Mouse (Mus musculus) heart, adult 2 months (tissue): ENCODE measurements at regions not wholly inside any gene's neighbourhood (a gene's known extent, or its start where the extent isn't known, plus 50 kb on each side); places are given as distances from the start of the nearest gene placed in this dataset.

Experiments
- DNase-seq, 2 experiments: peaks; one replicate each; pipeline ENCODE4 v3.0.0; 2021
- H3K27ac ChIP-seq: fragments of 200-600 bp; 2 replicates; pipeline ENCODE4 v1.8.1; 2022
- H3K27me3 ChIP-seq: fragments of 200-500 bp; 2 replicates; pipeline ENCODE4 v1.6.1; 2012; ENCODE audit warnings: mild to moderate bottlenecking, low read length, inconsistent platforms, mixed read lengths; ENCODE audit not compliant: control insufficient read depth, insufficient read depth
- H3K36me3 ChIP-seq: fragments of 200-500 bp; 2 replicates; pipeline ENCODE4 v1.6.1; 2012; ENCODE audit warnings: low read length, inconsistent platforms; ENCODE audit not compliant: control insufficient read depth, insufficient read depth
- H3K4me1 ChIP-seq: fragments of 200-500 bp; 2 replicates; pipeline ENCODE4 v1.6.1; 2011; ENCODE audit warnings: low read length; ENCODE audit not compliant: control insufficient read depth, insufficient read depth
- H3K4me3 ChIP-seq: fragments of 200-600 bp; 2 replicates; pipeline ENCODE4 v1.8.1; 2022
- H3K79me2 ChIP-seq: fragments of 200-500 bp; replicated peaks from 2 replicates; pipeline ENCODE4 v1.6.1; 2012; ENCODE audit warnings: mild to moderate bottlenecking, inconsistent platforms, low read length, moderate library complexity, mixed read lengths; ENCODE audit not compliant: control insufficient read depth, insufficient read depth
- H3K9ac ChIP-seq: fragments of 200-500 bp; 2 replicates; pipeline ENCODE4 v1.6.1; 2012; ENCODE audit warnings: low read depth, mild to moderate bottlenecking, control low read depth, inconsistent platforms, low read length, mixed read lengths
- CTCF ChIP-seq: fragments of 200-600 bp; IDR thresholded peaks from 2 replicates; pipeline ENCODE4 v1.8.1; 2022; ENCODE audit warnings: antibody characterized with exemption, mild to moderate bottlenecking, moderate library complexity
- EP300 ChIP-seq: fragments of 200-500 bp; IDR thresholded peaks from 2 replicates; pipeline ENCODE4 v1.6.1; 2011; ENCODE audit warnings: low read depth, low read length, control low read depth; ENCODE audit not compliant: insufficient read depth
- POLR2A ChIP-seq: fragments of 200-500 bp; IDR thresholded peaks from 2 replicates; pipeline ENCODE4 v1.6.1; 2011; ENCODE audit warnings: mild to moderate bottlenecking, low read depth, low read length, control low read depth; ENCODE audit not compliant: insufficient read depth
- WGBS: fragments of 180-500 bp; shearing (Covaris S2); methylation state at CpG from one replicate; pipeline ENCODE4 v1.1.7; 2018; 5-methylcytosine and 5-hydroxymethylcytosine counted together
- intact Hi-C: fragments of 180-260 bp; cut with DNase I; formaldehyde crosslinking; loops from one replicate; pipeline ENCODE4 v1.15.1; 2025

DNA sequence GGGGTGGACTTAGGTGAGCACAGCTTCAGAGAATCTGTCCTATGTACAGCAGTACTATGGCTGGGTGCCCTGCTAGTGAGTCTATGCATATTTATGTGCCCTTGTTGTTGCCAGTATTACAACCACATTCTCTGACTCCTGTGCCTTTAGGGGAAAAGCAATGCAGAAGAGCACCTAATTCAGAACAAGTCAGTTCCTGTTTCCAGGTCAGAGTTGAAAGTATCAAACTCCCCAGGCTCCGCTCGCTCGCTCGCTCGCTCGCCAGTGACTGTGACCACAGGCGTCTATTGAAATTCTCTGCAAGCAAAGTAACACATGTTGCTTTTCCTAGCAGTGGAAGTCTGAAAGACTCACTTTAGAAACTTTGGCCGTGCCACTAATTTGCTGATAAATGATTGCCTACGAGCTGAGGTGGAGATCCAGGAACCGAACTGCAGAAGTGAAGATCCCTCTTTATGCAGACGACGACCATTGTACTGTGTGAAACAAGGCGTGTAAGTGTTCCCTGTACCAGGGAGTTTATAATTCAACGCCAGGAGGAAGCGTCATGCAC is 129.8 kb downstream of the Cd24a start:
- intact Hi-C loops: no loop called here
- Histone ChIP-seq H3K36me3 (no peaks in the 10 kb centered on the region), H3K9ac (no peak overlapping the region), H3K27ac (no peak overlapping the region), H3K27me3 (0 out of 2 replicates have a peak, but pooled peaks cover 2% of the 10 kb centered on the region), H3K4me3 (no peak overlapping the region), H3K79me2 (no peaks in the 10 kb centered on the region), H3K4me1 (no peaks in the 10 kb centered on the region)
- TF ChIP-seq EP300 (no peak), POLR2A (no peak), CTCF (no peak)
- no peak for DNase-seq
- 69% methylated on average over 15 of the region's 15 CpGs for WGBS

DNA sequence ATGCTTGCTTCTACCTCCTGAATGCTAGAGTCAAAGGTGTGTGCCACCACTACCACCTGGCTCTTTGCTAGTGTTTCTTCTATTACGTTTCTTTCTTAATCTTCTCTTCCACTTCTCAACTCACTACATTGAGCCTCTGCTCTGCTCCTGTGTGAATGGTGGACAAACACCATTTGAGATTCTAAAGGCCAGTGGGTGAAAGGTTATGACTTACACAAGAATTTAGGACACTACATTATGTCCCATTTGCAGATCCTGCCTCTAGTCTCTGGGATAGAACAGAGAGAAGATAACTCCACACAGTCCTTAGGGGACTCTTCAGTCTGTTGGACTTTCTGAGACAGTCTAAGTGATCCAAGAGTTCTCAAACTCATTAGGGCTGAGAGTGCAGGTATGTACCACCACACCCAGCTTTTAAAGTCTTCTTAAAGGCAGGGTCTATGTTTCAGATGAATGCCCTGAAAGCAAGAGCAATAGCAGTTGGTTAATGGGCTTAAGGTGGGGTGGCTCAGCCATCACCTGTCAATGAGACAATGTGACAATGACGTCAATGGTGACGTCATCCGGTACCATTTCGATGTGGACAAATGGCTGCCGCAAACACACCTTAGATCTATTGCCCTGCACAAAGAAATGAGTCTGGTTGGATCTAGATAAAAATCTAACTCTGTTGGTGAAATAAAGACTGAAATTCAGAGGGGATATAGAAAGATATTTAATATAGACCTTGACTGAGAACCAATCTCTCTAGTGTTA is 131.4 kb downstream of the Cd24a start:
- Histone ChIP-seq H3K9ac (no peak overlapping the region), H3K4me3 (no peak overlapping the region), H3K4me1 (no peaks in the 10 kb centered on the region), H3K79me2 (no peaks in the 10 kb centered on the region), H3K27ac (no peak overlapping the region), H3K36me3 (no peaks in the 10 kb centered on the region), H3K27me3 (0 out of 2 replicates have a peak, but pooled peaks cover 2% of the 10 kb centered on the region)
- TF ChIP-seq CTCF (no peak), EP300 (no peak)
- 93% methylated on average over 6 of the region's 6 CpGs for WGBS
- intact Hi-C loops: no loop called here
- DNase-seq: no peak

DNA sequence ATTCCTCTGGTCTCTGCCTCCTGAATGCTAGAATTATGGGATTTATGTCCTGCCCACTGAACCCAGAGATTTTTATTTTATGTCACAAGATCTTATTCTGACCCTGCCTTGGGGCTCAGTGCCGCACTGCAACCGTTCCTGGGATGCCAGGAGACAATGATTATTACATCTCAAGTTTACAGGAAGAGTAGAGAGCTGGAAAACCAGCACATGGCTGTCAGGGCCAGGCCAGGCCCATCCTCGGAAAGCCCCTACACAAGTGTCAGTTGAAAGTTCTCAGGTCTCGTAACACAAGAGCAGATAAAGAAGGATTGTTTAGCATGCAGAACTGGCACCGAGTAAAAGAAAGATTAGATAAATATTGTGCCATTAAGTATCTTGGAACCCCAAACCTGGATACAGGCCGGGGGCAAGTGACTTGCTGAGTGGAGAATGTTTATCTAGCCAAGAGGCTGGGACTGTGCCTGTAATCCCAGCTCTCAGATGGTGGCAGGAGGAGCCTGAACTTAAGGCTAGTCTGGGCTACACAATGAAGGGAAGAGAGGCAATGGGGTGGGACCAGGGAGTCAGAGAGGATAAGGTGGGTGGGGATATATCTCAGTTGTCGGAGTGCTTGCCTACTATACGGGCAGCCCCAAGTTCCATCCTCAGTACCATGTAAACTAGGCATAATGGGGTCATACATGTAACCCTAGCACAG is 132.3 kb downstream of the Cd24a start:
- intact Hi-C loops: no loop called here
- Histone ChIP-seq H3K4me1 (no peaks in the 10 kb centered on the region), H3K36me3 (no peaks in the 10 kb centered on the region), H3K27ac (no peak overlapping the region), H3K9ac (no peak overlapping the region), H3K4me3 (no peak overlapping the region), H3K79me2 (no peaks in the 10 kb centered on the region), H3K27me3 (0 out of 2 replicates have a peak, but pooled peaks cover 2% of the 10 kb centered on the region)
- 37% methylated on average over 8 of the region's 8 CpGs for WGBS
- no peak for DNase-seq
- TF ChIP-seq EP300 (no peak), POLR2A (no peak), CTCF (no peak)

DNA sequence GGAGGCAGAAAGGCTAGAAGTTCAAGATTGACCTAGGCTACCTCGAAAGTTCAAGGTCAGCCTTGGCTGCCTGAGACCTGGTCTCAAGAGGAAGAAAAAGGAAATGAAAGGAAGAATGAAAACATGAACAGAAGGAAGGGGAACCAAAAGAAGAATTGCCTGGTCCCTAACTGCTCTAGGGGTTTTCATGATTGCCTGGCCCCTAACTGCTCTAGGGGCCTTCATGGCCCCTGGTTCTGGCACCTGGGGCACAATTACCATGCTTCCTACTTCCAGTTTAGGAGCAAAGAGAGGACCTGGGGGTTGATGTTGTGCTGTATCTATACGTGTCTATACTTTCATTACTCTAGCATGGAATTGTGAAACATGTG is 132.8 kb downstream of the Cd24a start:
- TF ChIP-seq EP300 (no peak), CTCF (no peak), POLR2A (no peak)
- Histone ChIP-seq H3K27me3 (no peaks in the 10 kb centered on the region), H3K79me2 (no peaks in the 10 kb centered on the region), H3K36me3 (no peaks in the 10 kb centered on the region), H3K4me1 (no peaks in the 10 kb centered on the region), H3K27ac (no peak overlapping the region), H3K9ac (no peak overlapping the region), H3K4me3 (no peak overlapping the region)
- DNase-seq: no peak
- 85% methylated on average over 2 of the region's 2 CpGs for WGBS
- intact Hi-C loops: no loop called here

DNA sequence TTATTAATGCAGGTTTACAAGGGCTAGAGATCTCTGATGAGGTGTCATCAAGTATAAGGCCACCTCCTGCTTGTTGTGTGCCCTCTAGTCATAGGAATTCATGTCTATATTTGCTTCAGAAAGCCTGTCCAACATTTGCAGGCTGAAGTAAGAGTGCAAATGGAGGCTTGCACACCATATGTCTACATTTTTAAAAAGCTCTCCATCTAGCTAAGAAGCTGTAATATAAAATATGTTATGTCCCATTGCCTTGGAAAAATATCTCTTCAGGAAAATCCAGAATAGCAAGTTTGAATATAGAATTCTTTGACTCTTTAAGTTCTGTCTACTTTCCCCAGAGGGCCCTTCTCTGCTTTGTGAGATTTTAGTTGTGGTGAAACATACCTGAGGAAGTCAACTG is 134.6 kb downstream of the Cd24a start:
- intact Hi-C loops: no loop called here
- H3K4me3 ChIP-seq: no peak overlapping the region
- H3K36me3 ChIP-seq: no peaks in the 10 kb centered on the region
- no peaks in the 10 kb centered on the region for H3K27me3 ChIP-seq
- H3K79me2 ChIP-seq: no peaks in the 10 kb centered on the region
- H3K4me1 ChIP-seq: no peaks in the 10 kb centered on the region
- TF ChIP-seq POLR2A: no peak
- TF ChIP-seq EP300: no peak
- no peak for TF ChIP-seq CTCF
- no peak overlapping the region for H3K9ac ChIP-seq
- no peak overlapping the region for H3K27ac ChIP-seq
- no peak for DNase-seq

DNA sequence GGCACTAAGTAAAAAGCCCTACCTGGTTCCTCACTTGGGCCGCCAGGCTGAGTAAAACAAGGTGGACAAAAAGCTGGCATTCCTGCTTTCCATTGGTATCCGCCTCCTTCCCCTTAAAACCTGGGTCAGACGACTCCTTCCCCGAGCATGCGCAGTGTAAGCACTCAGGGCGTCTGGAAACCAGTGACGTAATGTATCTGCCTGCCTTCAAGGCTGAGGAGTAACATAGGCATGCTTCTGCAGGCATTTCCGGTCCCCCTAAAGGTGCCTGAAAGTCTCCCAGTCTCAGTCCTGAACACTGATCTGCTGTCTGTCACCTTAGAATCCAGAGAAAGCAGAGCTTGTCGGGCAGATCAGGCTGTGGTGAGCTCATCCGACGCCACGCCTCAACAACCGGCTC is 140.7 kb downstream of the Cd24a start:
- H3K4me1 ChIP-seq: no peaks in the 10 kb centered on the region
- intact Hi-C loops: no loop called here
- H3K79me2 ChIP-seq: no peaks in the 10 kb centered on the region
- H3K9ac ChIP-seq: no peak overlapping the region
- no peak overlapping the region for H3K27ac ChIP-seq
- no peak for TF ChIP-seq CTCF
- TF ChIP-seq EP300: no peak
- no peak for TF ChIP-seq POLR2A
- DNase-seq: no peak
- no peak overlapping the region for H3K4me3 ChIP-seq
- peaks cover 1% of the 10 kb centered on the region for H3K27me3 ChIP-seq
- 57% methylated on average over 13 of the region's 13 CpGs for WGBS
- no peaks in the 10 kb centered on the region for H3K36me3 ChIP-seq
